Comparison of ENCODE assay signal across 19 mouse cellular contexts in genomic region chr4:72060605-72061352, GRCm38 (mm10).
DNase-seq lines count a peak whose midpoint lies in the region; ATAC-seq and TF ChIP-seq lines count a peak whose summit lies in the region.
"Had no signal": no experiment of that assay in that cellular context is flagged by ENCODE, and none has a peak within 500 bp of the region (broad histone marks: within the 10 kb centered on the region; RNA-seq: fewer than 3 reads in every experiment).

No protein-coding gene starts in this region.

- 66% methylated on average over 6 of the region's 6 CpGs for WGBS in heart, embryonic 10.5 days
- WGBS in liver, adult 2 months: 18% methylated on average over 6 of the region's 6 CpGs
- WGBS in liver, embryonic 12.5 days (ENCODE audit: insufficient replicate concordance): 65% methylated on average over 6 of the region's 6 CpGs

- H3K4me1 ChIP-seq in heart, embryonic 10.5 days: no peaks in the 10 kb centered on the region
- H3K4me1 ChIP-seq in liver, adult 2 months (ENCODE audit: control insufficient read depth, insufficient read depth, low read length): peaks cover 6% of the 10 kb centered on the region; the same call in 1 of the 2 replicates
- H3K4me1 ChIP-seq in liver, embryonic 12.5 days: no peaks in the 10 kb centered on the region
- H3K4me1 ChIP-seq: neural tube, embryonic 13.5 days had no signal

- TF ChIP-seq CTCF in liver, adult 2 months (IDR thresholded peaks at IDR 0.05; ENCODE audit: low read depth, low read length): no peak

- no peak overlapping the region for H3K4me3 ChIP-seq in heart, embryonic 10.5 days
- H3K4me3 ChIP-seq in liver, adult 2 months (ENCODE audit: insufficient read depth, low read depth, low read length): no peak overlapping the region; the same call in 1 of the 2 replicates
- no peak overlapping the region for H3K4me3 ChIP-seq in liver, embryonic 12.5 days
- H3K4me3 ChIP-seq: layer of hippocampus, adult 2 months; left cerebral cortex, adult 2 months; limb, embryonic 13.5 days; neural tube, embryonic 13.5 days had no signal

- no peak overlapping the region for H3K27ac ChIP-seq in heart, embryonic 10.5 days
- H3K27ac ChIP-seq in liver, adult 2 months (replicated peaks; ENCODE audit: insufficient read depth, low read depth, low read length): peak overlapping the region; percentile 21; the same call in 1 of the 2 replicates
- no peak overlapping the region for H3K27ac ChIP-seq in liver, embryonic 12.5 days
- H3K27ac ChIP-seq: layer of hippocampus, adult 2 months; left cerebral cortex, adult 2 months; limb, embryonic 13.5 days; neural tube, embryonic 13.5 days had no signal

- no peak overlapping the region for H3K9ac ChIP-seq in liver, adult 2 months (ENCODE audit: low read depth, low read length)
- H3K9ac ChIP-seq in liver, embryonic 12.5 days: no peak overlapping the region
- H3K9ac ChIP-seq: forebrain, postnatal 0 days; limb, embryonic 13.5 days; neural tube, embryonic 13.5 days had no signal

- no peaks in the 10 kb centered on the region for H3K27me3 ChIP-seq in heart, embryonic 10.5 days (ENCODE audit: insufficient read depth, poor library complexity, severe bottlenecking)
- no peaks in the 10 kb centered on the region for H3K27me3 ChIP-seq in liver, adult 2 months (ENCODE audit: control insufficient read depth, insufficient read depth, low read length)
- H3K27me3 ChIP-seq in liver, embryonic 12.5 days (replicated peaks): no peaks in the 10 kb centered on the region
- H3K27me3 ChIP-seq: limb, embryonic 13.5 days; neural tube, embryonic 13.5 days had no signal

- DNase-seq in heart, adult 18-20 months: peak; percentile 5 to 30
- no peak for DNase-seq in heart, embryonic 10.5 days (ENCODE audit: low spot score)
- peak; percentile 88 for DNase-seq in liver, adult 2 months (ENCODE audit: extremely low read depth, low read depth, low spot score)
- peak; percentile 3 to 25 for DNase-seq in kidney, postnatal 36 days
- peak; percentile 47 for DNase-seq in yolk sac, embryonic 10.5 days (ENCODE audit: low spot score)
- no peak for DNase-seq in urinary bladder, postnatal 25 days (ENCODE audit: low spot score)
- DNase-seq: adrenal gland, adult 2 months; cerebellum, adult 8-10 months; forebrain, postnatal 0 days; gastrocnemius, postnatal 36 days; lung, postnatal 10 days; retina, postnatal 1 day had no signal

- no peak for TF ChIP-seq POLR2A in liver, adult 2 months (IDR thresholded peaks at IDR 0.05; ENCODE audit: extremely low read depth, insufficient read depth, low read length)

- H3K36me3 ChIP-seq in heart, embryonic 10.5 days: no peaks in the 10 kb centered on the region
- no peaks in the 10 kb centered on the region for H3K36me3 ChIP-seq in liver, adult 2 months (ENCODE audit: control insufficient read depth, insufficient read depth, low read length)
- no peaks in the 10 kb centered on the region for H3K36me3 ChIP-seq in liver, embryonic 12.5 days
- H3K36me3 ChIP-seq: G1E; limb, embryonic 13.5 days; neural tube, embryonic 13.5 days had no signal

- H3K4me2 ChIP-seq in liver, embryonic 12.5 days: no peak overlapping the region
- H3K4me2 ChIP-seq: limb, embryonic 13.5 days; neural tube, embryonic 13.5 days had no signal

- no peak for ATAC-seq in liver, embryonic 12.5 days
- ATAC-seq: forebrain, postnatal 0 days; hindbrain, embryonic 16.5 days had no signal

- H3K79me2 ChIP-seq in liver, adult 2 months (ENCODE audit: control insufficient read depth, insufficient read depth, low read length): no peaks in the 10 kb centered on the region

- H3K9me3 ChIP-seq in heart, embryonic 10.5 days: no peaks in the 10 kb centered on the region
- no peaks in the 10 kb centered on the region for H3K9me3 ChIP-seq in liver, embryonic 12.5 days (replicated peaks)
- H3K9me3 ChIP-seq: G1E; limb, embryonic 13.5 days; neural tube, embryonic 13.5 days had no signal

Comparison
In these comparisons a context has a peak if more than half of its experiments do, and no peak if none do; other contexts are left out.
1. DNase-seq: peak in heart, adult 18-20 months (2 of 2), liver, adult 2 months (single experiment), kidney, postnatal 36 days (2 of 2) and yolk sac, embryonic 10.5 days (single experiment); none in heart, embryonic 10.5 days (single experiment) and urinary bladder, postnatal 25 days (single experiment).